Mouse (Mus musculus): ENCODE measurements around the gene Crnn. TPM values are rescaled to one million over a fixed set of nuclear protein-coding genes. Genes with fewer than 3 reads are reported as not detected.

Crnn gene
- polyA plus RNA-seq (2012; ENCODE audit: low replicate concordance) = not detected in 2 replicates

DNA sequence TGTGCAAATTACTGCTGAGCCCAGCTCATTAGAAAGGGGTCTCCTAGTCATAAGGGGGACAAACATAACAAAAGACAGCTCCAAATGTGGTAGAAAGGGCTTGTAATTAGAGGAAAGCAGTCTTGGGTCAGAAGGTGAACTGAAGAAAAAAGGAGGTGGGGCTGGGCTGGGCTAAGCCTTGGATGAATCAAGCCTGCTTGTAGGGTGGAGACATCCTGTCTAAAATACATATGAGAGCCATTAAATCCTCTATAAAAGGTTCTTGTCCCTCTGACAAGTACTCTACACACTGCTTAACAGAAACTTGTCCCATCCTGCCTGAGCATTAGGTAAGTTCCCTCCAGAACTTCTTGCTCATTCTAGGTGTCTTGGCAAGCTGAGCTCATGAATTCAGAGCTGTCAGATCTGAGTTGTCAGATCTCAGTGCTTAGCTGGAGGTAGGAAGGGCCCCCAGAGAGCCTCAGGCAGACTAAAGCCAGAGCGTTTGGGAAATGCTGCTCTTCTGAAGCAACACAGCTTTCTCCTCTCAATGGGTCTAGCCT lies at the start of gene Crnn:
Crnn (plus strand) TSS at position 278 of the 542 bp plus-strand sequence.

DNA sequence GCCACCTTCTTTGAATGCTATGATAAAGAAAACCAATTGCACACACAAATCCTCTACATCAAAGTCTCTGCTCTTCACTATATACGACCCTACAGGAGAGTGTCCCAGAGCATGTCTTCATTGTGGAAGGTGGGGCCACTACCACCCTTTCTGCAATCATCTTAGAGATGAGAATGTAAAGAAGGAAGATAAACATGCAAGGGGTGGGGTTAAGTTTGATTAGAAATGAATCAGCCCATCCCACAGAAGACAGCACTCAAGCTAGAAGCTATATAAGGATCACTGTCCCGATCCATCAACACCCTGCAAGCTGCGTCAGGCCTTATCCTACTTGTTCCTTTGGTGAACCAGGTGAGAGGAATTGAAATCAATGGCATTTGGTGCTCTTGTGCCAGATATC lies 52.4 kb downstream of the Crnn start, which contains the start of gene Flg2:
Flg2 (plus strand) TSS at position 301 of the 400 bp plus-strand sequence.

Other genes with a start within 250 kb of the Crnn start
- gene Lce3a, start 218.6 kb upstream of the Crnn start, polyA plus RNA-seq (2012; ENCODE audit: low replicate concordance) = not detected in 2 replicates
- not detected in 2 replicates for gene Lce3b, start 211.8 kb upstream of the Crnn start, polyA plus RNA-seq (2012; ENCODE audit: low replicate concordance)
- gene Lce3c, start 200.3 kb upstream of the Crnn start, polyA plus RNA-seq (2012; ENCODE audit: low replicate concordance) = not detected in 2 replicates
- not detected in 2 replicates for gene Lce3d, start 187.4 kb upstream of the Crnn start, polyA plus RNA-seq (2012; ENCODE audit: low replicate concordance)
- not detected in 2 replicates for gene Lce3e, start 177.7 kb upstream of the Crnn start, polyA plus RNA-seq (2012; ENCODE audit: low replicate concordance)
- not detected in 2 replicates for gene Lce3f, start 152.6 kb upstream of the Crnn start, polyA plus RNA-seq (2012; ENCODE audit: low replicate concordance)
- gene Crct1, start 129.1 kb upstream of the Crnn start, polyA plus RNA-seq (2012; ENCODE audit: low replicate concordance) = not detected in 2 replicates
- gene Lce1m, start 125.7 kb upstream of the Crnn start, polyA plus RNA-seq (2012; ENCODE audit: low replicate concordance) = not detected in 2 replicates
- gene Gm4858, start 76.0 kb upstream of the Crnn start, polyA plus RNA-seq (2012; ENCODE audit: low replicate concordance) = not detected in 2 replicates
- gene Flg2, start 52.5 kb downstream of the Crnn start, polyA plus RNA-seq (2012; ENCODE audit: low replicate concordance) = not detected in 2 replicates
- not detected in 2 replicates for gene Flg, start 128.7 kb downstream of the Crnn start, polyA plus RNA-seq (2012; ENCODE audit: low replicate concordance)
- not detected in 2 replicates for gene Hrnr, start 175.0 kb downstream of the Crnn start, polyA plus RNA-seq (2012; ENCODE audit: low replicate concordance)
- not detected in 2 replicates for gene Rptn, start 248.9 kb downstream of the Crnn start, polyA plus RNA-seq (2012; ENCODE audit: low replicate concordance)